Mouse (Mus musculus): ENCODE results near the gene Hdac9. TPM values are rescaled to one million over a fixed set of nuclear protein-coding genes. Genes with fewer than 3 reads are reported as not detected.
A peak's percentile ranks its signal among the peaks of the same experiment; 100 is the strongest.

Hdac9 gene
- 13.6 and 16.4 TPM in 2 replicates for polyA plus RNA-seq (2015; fragmentation: Nextera tagmentation; extraction: Ambion mirVana)

DNA sequence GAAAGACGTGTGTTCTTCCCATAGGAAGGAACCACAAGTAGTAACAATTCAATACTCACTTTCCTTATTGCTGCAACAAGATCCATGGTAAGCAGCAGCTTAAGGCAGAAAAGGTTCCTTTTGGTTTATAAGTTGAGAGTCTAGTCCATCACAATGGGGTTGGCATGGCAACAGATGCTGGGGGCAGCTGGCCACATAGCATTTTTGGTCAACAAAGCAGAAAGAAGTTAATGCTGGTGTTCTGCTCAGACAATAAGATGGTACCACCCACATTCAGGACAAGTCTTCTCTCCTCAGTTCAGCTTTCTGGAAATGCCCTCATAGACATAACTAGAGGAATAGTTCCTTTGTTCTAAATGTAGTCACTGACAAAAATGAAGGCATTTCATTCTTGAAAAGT, at the start of gene Hdac9:
Gene Hdac9 (minus strand): TSS at position 101 of the 400 bp plus-strand sequence.
- ATAC-seq: no peak
- WGBS: 44% methylated on average over 1 of the region's 1 CpGs
- Histone ChIP-seq H3K9ac (replicated peaks; ENCODE audit: low read depth, low read length) (no peak within 1 kb of the TSS), H3K27ac (ENCODE audit: low read length) (no peak within 1 kb of the TSS), H3K4me1 (replicated peaks; ENCODE audit: control insufficient read depth, insufficient read depth, low read length) (no peaks in the 10 kb centered on the region), H3K9me3 (ENCODE audit: control insufficient read depth, low read length) (no peaks in the 10 kb centered on the region), H3K4me2 (ENCODE audit: low read length) (no peak within 1 kb of the TSS), H3K36me3 (ENCODE audit: control insufficient read depth, insufficient read depth) (no peaks in the 10 kb centered on the region), H3K27me3 (replicated peaks; ENCODE audit: control insufficient read depth, insufficient read depth, low read length) (no peaks in the 10 kb centered on the region), H3K4me3 (replicated peaks; ENCODE audit: low read length) (no peak within 1 kb of the TSS)

DNA sequence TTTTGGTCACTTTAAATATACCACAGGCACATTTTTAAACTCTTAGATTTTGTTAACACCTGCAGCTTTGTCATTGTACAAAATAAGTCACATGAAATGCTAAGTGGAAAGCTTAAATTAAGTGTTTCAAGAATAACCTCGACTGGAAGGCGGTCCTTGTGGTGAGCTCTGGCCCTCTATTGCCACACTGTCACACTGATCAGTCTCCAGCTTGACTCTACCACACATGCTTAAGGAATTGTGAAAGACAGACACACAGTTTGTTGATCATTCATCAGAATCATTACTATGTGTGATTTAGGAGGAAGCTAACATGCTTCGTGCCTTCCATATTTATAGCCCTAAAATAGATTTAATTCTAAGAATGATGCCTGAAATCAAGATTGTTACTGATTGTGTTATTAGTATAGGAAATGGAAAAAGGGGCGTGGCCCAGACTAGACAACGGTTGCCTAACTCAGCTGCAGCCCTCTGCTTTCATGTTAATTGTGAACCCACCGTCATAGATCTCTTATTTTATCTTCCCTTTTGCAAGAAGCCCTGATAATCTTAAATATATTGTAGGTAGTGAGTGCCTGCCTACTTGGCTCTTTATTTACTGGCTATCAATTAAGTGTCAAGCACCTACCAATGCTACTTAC, 32.3 kb upstream of the Hdac9 start:
- no peaks in the 10 kb centered on the region for H3K27me3 ChIP-seq (replicated peaks; ENCODE audit: control insufficient read depth, insufficient read depth, low read length)
- ATAC-seq: no peak
- H3K4me3 ChIP-seq (replicated peaks; ENCODE audit: low read length): no peak overlapping the region
- no peaks in the 10 kb centered on the region for H3K9me3 ChIP-seq (ENCODE audit: control insufficient read depth, low read length)
- no peak overlapping the region for H3K9ac ChIP-seq (replicated peaks; ENCODE audit: low read depth, low read length)
- no peak overlapping the region for H3K27ac ChIP-seq (ENCODE audit: low read length)
- no peak overlapping the region for H3K4me2 ChIP-seq (ENCODE audit: low read length)
- no peaks in the 10 kb centered on the region for H3K36me3 ChIP-seq (ENCODE audit: control insufficient read depth, insufficient read depth)
- 83% methylated on average over 6 of the region's 6 CpGs for WGBS
- no peaks in the 10 kb centered on the region for H3K4me1 ChIP-seq (replicated peaks; ENCODE audit: control insufficient read depth, insufficient read depth, low read length)

DNA sequence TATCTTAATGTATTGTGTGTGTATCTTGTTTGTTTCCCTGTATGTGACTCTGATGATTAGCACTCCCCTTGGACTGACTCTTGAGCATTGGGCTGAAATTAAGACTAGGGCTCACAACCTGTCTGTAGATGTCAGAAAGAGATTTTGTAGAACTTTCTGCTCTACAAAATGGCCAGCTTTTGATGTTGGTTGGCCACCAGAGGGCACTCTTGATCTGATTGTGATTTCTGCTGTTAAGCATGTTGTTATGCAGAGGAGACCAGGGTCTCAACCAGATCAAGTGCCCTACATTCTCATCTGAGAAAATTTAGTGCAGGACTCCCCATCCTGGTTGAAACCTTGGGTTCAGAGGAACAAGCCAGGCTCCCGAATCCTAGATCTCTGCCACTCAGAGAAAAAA, 21.0 kb upstream of the Hdac9 start:
- WGBS: 94% methylated on average over 1 of the region's 1 CpGs
- Histone ChIP-seq H3K27ac (ENCODE audit: low read length) (no peak overlapping the region), H3K9me3 (ENCODE audit: control insufficient read depth, low read length) (peaks cover 10% of the 10 kb centered on the region; the same call in 1 of the 2 replicates), H3K4me2 (ENCODE audit: low read length) (no peak overlapping the region), H3K36me3 (ENCODE audit: control insufficient read depth, insufficient read depth) (no peaks in the 10 kb centered on the region), H3K9ac (replicated peaks; ENCODE audit: low read depth, low read length) (no peak overlapping the region), H3K4me3 (replicated peaks; ENCODE audit: low read length) (no peak overlapping the region), H3K4me1 (replicated peaks; ENCODE audit: control insufficient read depth, insufficient read depth, low read length) (no peaks in the 10 kb centered on the region), H3K27me3 (replicated peaks; ENCODE audit: control insufficient read depth, insufficient read depth, low read length) (no peaks in the 10 kb centered on the region)
- no peak for ATAC-seq

DNA sequence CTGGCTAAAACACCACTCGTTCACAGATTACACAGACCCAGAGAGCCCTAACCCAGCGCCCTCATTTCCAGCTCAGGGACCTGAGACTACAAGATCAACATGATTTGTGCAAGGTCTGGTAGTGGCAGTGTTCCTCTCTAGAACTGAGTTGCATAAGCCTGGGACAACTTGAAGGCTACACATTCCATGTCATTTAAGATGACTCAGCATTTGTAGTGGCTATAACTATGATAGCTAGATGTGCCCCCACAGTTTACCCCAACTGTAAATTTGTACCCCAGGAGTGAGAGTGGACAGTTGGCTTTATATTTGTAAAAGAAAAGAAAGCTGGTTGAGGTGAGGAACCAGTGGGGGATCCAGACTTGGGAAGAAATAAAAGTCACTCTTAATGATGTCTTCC, 8.9 kb downstream of the Hdac9 start:
- Histone ChIP-seq H3K4me2 (ENCODE audit: low read length) (no peak overlapping the region; the same call in 1 of the 2 replicates), H3K9ac (replicated peaks; ENCODE audit: low read depth, low read length) (no peak overlapping the region), H3K4me3 (replicated peaks; ENCODE audit: low read length) (no peak overlapping the region), H3K9me3 (ENCODE audit: control insufficient read depth, low read length) (no peaks in the 10 kb centered on the region), H3K27ac (ENCODE audit: low read length) (no peak overlapping the region), H3K36me3 (ENCODE audit: control insufficient read depth, insufficient read depth) (no peaks in the 10 kb centered on the region), H3K27me3 (replicated peaks; ENCODE audit: control insufficient read depth, insufficient read depth, low read length) (peaks cover 7% of the 10 kb centered on the region; the same call in 1 of the 2 replicates), H3K4me1 (replicated peaks; ENCODE audit: control insufficient read depth, insufficient read depth, low read length) (peaks cover 7% of the 10 kb centered on the region)
- 60% methylated on average over 2 of the region's 2 CpGs for WGBS
- no peak for ATAC-seq

DNA sequence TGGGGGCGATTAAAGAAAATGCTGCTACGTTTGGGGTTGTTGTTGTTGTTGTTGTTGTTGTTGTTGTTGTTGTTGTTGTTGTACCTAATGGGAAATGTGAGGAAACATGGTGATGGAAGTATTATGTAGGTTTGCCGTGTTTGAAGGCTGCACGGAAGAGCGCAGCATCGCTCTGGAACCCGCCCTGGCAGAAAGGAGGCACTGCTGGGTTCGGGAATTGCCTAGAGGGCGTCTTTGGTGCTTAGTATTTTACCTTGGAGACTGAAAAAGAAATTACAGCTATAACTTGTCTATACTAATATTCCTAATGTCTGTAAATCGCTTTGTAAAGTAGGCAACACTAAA, 9.4 kb downstream of the Hdac9 start:
- WGBS: 3% methylated on average over 10 of the region's 10 CpGs
- Histone ChIP-seq H3K4me2 (ENCODE audit: low read length) (peak overlapping the region; percentile 78), H3K27ac (ENCODE audit: low read length) (peak overlapping the region; percentile 63), H3K9me3 (ENCODE audit: control insufficient read depth, low read length) (no peaks in the 10 kb centered on the region), H3K4me3 (replicated peaks; ENCODE audit: low read length) (peak overlapping the region; percentile 84), H3K9ac (replicated peaks; ENCODE audit: low read depth, low read length) (peak overlapping the region; percentile 83), H3K4me1 (replicated peaks; ENCODE audit: control insufficient read depth, insufficient read depth, low read length) (peaks cover 7% of the 10 kb centered on the region), H3K27me3 (replicated peaks; ENCODE audit: control insufficient read depth, insufficient read depth, low read length) (peaks cover 7% of the 10 kb centered on the region; the same call in 1 of the 2 replicates), H3K36me3 (ENCODE audit: control insufficient read depth, insufficient read depth) (no peaks in the 10 kb centered on the region)
- ATAC-seq: peak; percentile 83

DNA sequence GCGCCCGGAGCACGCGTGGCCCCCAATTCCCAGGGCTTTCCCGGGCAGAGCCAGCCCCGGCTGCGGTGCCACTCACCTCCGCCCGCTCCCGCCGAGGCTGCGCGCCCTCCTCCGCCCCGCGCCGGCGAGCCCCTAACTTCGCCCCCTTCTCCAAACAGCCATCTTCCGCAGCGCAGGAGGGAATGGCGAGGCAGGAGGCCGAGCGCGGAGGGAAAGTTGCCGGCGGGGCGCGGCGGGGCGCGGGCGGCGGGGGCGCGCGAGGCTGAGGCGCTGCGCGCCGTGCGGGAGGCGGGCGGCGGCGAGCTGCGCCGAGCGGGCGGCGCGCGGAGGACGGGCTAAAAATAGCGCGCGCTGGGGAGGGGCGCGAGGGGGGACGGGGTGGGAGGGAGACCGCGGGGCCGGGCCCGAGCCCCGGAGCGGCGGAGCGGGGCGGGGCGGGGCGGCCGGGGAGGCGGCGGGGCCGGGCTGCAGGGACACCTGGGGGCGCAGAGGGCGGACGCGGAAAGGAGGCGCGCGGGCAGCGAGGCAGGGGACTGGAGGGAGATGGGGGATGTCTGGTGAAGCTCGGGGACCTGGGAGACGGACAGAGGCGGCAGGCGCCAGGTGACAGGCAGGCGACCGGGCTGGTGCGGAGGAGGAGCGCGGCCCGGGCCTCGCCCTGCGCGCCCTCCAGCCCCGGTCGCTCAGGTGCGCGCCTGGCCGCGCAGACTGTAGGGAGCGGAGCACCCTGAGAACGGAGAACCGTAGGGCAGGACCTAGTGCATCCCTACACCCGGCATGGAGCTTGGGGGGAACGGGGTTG, 10.0 kb downstream of the Hdac9 start:
- no peaks in the 10 kb centered on the region for H3K9me3 ChIP-seq (ENCODE audit: control insufficient read depth, low read length)
- H3K27me3 ChIP-seq (replicated peaks; ENCODE audit: control insufficient read depth, insufficient read depth, low read length): peaks cover 7% of the 10 kb centered on the region; the same call in 1 of the 2 replicates
- H3K4me1 ChIP-seq (replicated peaks; ENCODE audit: control insufficient read depth, insufficient read depth, low read length): peaks cover 7% of the 10 kb centered on the region
- ATAC-seq: peak; percentile 93
- peak overlapping the region; percentile 83 for H3K9ac ChIP-seq (replicated peaks; ENCODE audit: low read depth, low read length)
- under 1% methylated on average over 67 of the region's 107 CpGs for WGBS
- H3K36me3 ChIP-seq (ENCODE audit: control insufficient read depth, insufficient read depth): no peaks in the 10 kb centered on the region
- peak overlapping the region; percentile 63 for H3K27ac ChIP-seq (ENCODE audit: low read length)
- peak overlapping the region; percentile 78 for H3K4me2 ChIP-seq (ENCODE audit: low read length)
- peak overlapping the region; percentile 84 for H3K4me3 ChIP-seq (replicated peaks; ENCODE audit: low read length)

DNA sequence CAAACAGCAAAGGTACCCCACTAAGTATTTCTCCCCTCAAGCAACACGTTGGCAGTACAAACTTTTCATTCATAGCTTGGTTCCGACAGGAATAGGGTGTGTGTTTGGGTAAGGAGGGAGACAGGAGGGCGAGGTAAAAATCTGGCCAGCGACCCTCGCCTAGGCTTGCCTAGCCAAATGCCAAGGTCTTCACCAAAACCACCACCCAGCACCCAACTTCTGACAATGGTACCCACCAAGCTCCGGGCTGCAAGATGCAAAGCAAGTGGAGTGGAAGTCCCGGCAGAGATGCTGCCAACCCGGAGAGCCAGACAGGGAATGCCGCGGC, 10.6 kb downstream of the Hdac9 start:
- no peak overlapping the region; the same call in 1 of the 2 replicates for H3K27ac ChIP-seq (ENCODE audit: low read length)

DNA sequence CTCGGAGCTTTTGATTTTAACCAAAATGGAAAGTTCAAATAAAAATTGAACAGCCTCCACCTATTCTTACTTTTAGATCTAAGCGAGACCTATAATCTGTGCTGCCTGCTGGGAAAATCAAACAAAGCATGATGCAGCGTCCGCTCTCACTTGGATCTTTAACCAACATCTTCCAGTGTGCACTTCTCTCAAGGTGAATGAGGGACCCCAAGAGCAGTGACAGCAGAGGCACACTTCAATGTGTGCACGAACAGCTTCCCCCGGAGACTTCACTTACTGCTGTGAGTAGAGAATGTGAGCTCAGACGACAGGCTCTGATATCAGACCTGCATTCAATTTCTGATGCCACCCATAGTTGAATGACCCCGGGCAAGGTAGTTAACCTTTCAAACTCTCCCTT, 16.7 kb downstream of the Hdac9 start:
- Histone ChIP-seq H3K4me2 (ENCODE audit: low read length) (no peak overlapping the region), H3K27ac (ENCODE audit: low read length) (no peak overlapping the region), H3K9me3 (ENCODE audit: control insufficient read depth, low read length) (no peaks in the 10 kb centered on the region), H3K36me3 (ENCODE audit: control insufficient read depth, insufficient read depth) (no peaks in the 10 kb centered on the region), H3K27me3 (replicated peaks; ENCODE audit: control insufficient read depth, insufficient read depth, low read length) (no peaks in the 10 kb centered on the region), H3K9ac (replicated peaks; ENCODE audit: low read depth, low read length) (no peak overlapping the region), H3K4me1 (replicated peaks; ENCODE audit: control insufficient read depth, insufficient read depth, low read length) (no peaks in the 10 kb centered on the region), H3K4me3 (replicated peaks; ENCODE audit: low read length) (no peak overlapping the region)
- WGBS: 47% methylated on average over 8 of the region's 8 CpGs
- ATAC-seq: no peak

More for the DNA sequence above, 10.6 kb downstream of the Hdac9 start:
- Histone ChIP-seq H3K36me3 (ENCODE audit: control insufficient read depth, insufficient read depth) (no peaks in the 10 kb centered on the region), H3K4me2 (ENCODE audit: low read length) (peak overlapping the region; percentile 78), H3K9ac (replicated peaks; ENCODE audit: low read depth, low read length) (peak overlapping the region; percentile 83), H3K9me3 (ENCODE audit: control insufficient read depth, low read length) (no peaks in the 10 kb centered on the region), H3K4me1 (replicated peaks; ENCODE audit: control insufficient read depth, insufficient read depth, low read length) (peaks cover 7% of the 10 kb centered on the region), H3K4me3 (replicated peaks; ENCODE audit: low read length) (peak overlapping the region; percentile 84), H3K27me3 (replicated peaks; ENCODE audit: control insufficient read depth, insufficient read depth, low read length) (peaks cover 7% of the 10 kb centered on the region; the same call in 1 of the 2 replicates)
- no peak for ATAC-seq
- WGBS: under 1% methylated on average over 10 of the region's 10 CpGs

DNA sequence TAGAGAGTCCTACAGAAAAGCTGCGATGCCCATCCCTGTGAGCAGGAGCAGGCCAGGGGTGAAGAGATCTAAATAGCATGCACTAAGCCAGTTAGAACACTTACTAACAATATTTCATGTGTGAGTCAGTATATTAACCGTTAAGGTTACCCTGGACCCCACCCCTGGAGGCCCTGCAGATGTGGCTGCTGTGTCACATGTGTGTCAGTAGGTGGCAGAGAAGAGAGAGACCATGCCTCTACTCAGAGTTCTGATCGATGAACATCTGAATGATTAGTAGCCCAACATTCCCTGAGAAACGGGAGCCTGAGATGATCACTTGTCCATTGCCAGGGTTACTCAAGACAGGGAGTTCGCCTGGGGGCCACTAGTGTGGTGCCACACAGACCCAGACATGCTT, 22.0 kb downstream of the Hdac9 start:
- Histone ChIP-seq H3K27me3 (replicated peaks; ENCODE audit: control insufficient read depth, insufficient read depth, low read length) (no peaks in the 10 kb centered on the region), H3K4me3 (replicated peaks; ENCODE audit: low read length) (no peak overlapping the region), H3K27ac (ENCODE audit: low read length) (no peak overlapping the region), H3K4me2 (ENCODE audit: low read length) (no peak overlapping the region), H3K9ac (replicated peaks; ENCODE audit: low read depth, low read length) (no peak overlapping the region), H3K36me3 (ENCODE audit: control insufficient read depth, insufficient read depth) (no peaks in the 10 kb centered on the region), H3K4me1 (replicated peaks; ENCODE audit: control insufficient read depth, insufficient read depth, low read length) (no peaks in the 10 kb centered on the region), H3K9me3 (ENCODE audit: control insufficient read depth, low read length) (no peaks in the 10 kb centered on the region)
- 82% methylated on average over 5 of the region's 5 CpGs for WGBS
- ATAC-seq: no peak

Data from forebrain, embryonic 16.5 days (tissue).